Mouse (Mus musculus) gastrocnemius, adult 8-10 months (tissue): ENCODE measurements around the gene Tefm. TPM values are rescaled to one million over a fixed set of nuclear protein-coding genes. Genes with fewer than 3 reads are reported as not detected.
A peak's percentile ranks its signal among the peaks of the same experiment; 100 is the strongest.
"Not testable (repeated sequence)": the region's sequence is repeated elsewhere in the genome, so short reads cannot be mapped to it uniquely, and the experiment has no call there.

Source experiments
- DNase-seq, 2 experiments: peaks; one replicate each; pipeline ENCODE4 v3.0.0; 2022; ENCODE audit warnings: low spot score in 2 of 2
- total RNA-seq, 4 experiments: library from RNA; stranded (reverse); gene quantifications; 2 replicates each; pipeline ENCODE4 v1.2.4; 2022

Tefm gene
- total RNA-seq: 10 to 100 TPM; 19.0 to 22.1 (median 20.5) TPM

- peak; percentile 63 to 65 for DNase-seq
Measured at GRCm38 (mm10) chr11:80141825-80142521, at the start of gene Tefm. TSS of gene Tefm (minus strand) at chr11:80142175.

- no peak for DNase-seq
Measured at GRCm38 (mm10) chr11:80190280-80190679, 48.3 kb upstream of the Tefm start.

DNA sequence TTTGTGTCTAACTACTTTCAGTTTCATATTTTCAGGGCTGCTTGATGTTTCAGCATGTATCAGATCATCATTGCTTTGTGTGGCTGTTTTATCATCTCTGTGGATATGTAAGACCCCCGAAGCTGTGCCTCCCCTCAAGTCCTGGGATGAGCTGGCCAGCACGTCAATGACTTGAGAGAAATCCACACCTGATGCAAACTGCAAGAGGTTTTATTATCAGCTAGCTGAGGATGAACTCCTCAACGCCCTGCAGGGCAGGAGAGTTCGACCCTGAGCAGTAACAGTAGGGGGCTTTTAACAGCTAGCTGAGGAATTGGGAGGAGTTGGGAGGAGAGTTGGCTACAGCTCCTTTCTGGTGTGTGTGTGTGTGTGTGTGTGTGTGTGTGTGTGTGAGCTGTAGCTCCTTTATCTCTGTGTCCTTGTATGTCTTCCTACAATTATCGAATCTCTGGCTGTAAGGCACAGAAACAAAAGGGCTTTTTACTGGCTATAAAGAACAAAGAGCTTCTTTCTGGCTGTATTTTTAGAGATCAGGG, 43.5 kb upstream of the Tefm start:
- not testable (repeated sequence) for DNase-seq

DNA sequence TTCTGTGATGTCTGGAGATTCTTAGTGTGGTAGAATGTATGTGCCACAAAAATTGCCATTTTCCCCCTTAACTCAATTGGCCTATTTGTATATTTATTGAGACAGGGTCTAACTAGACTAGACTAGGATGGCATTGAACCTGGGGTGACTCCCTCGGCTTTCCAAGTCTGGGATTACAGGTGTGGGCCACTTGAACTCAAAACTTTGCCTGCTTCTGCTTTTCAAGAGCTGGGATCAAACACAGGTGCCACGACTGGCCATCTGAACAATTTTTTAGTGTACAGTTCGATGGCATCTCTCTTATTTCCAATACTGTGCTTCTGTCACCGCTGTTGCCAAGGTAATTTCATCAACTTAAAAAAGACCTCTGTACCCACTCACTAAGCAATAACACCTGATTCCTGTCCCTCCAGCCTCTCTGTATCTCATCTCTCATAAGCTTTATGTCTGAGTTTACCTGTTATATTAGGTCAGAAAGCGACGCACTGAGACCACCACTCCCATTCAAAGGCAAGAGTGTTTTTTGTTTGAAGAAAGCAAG, 42.6 kb upstream of the Tefm start:
- DNase-seq: no peak

DNA sequence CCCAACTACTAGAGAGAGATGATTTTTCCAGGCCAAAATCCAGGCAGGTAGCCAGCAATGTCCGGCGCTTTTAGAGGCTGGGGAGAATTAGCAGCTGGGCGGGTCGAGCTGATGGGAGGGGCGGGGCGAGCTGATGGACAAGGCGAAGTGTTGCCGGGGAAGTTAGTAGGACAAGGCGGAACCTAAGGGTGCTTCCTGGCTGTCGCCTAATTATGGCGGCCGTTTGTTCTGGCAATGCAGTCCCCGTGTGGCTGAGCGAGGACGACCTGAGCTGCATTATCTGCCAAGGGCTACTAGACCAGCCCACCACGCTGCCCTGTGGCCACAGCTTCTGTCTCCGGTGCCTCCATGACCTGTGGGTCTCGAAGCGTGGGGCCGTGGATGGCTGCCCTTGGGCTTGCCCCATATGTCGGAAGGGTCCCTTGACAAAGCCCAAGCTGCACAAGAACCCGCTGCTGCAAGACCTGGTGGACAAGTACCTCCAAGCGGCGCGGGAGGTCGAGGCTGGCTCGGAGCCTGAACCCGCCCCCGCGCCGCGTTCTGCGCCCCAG, 41.8 kb upstream of the Tefm start, which contains the start of gene Rnf135:
TSS of gene Rnf135 (plus strand) at position 147 of the 551 bp plus-strand sequence.
- peak; percentile 90 to 91 for DNase-seq

- DNase-seq: not testable (repeated sequence)
Measured at GRCm38 (mm10) chr11:80183054-80183704, 41.2 kb upstream of the Tefm start.

GRCm38 (mm10) chr11:80181021-80181749, 39.2 kb upstream of the Tefm start:
- DNase-seq: no peak

DNA sequence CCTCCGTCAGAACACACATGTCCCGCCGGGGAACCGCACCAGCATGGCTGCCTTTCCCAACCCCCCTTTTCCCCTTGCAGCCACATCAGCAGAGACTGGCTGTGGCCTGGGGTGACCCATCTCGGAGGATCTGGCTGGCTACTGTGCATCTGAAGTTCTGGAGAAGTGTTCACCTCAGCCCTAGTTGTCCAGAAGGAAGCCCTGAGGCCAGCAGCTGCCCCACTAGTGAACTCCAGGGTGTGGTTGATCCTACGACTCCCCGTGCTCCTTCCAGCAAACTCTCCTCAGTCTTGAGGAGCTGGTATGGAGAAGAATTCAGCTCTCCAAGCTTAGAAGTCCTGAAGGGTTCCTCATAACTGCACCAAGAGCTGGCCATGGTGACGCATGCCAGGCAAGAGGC, 36.3 kb upstream of the Tefm start:
- DNase-seq: no peak

GRCm38 (mm10) chr11:80176911-80177895, 35.2 kb upstream of the Tefm start:
- DNase-seq: no peak

DNA sequence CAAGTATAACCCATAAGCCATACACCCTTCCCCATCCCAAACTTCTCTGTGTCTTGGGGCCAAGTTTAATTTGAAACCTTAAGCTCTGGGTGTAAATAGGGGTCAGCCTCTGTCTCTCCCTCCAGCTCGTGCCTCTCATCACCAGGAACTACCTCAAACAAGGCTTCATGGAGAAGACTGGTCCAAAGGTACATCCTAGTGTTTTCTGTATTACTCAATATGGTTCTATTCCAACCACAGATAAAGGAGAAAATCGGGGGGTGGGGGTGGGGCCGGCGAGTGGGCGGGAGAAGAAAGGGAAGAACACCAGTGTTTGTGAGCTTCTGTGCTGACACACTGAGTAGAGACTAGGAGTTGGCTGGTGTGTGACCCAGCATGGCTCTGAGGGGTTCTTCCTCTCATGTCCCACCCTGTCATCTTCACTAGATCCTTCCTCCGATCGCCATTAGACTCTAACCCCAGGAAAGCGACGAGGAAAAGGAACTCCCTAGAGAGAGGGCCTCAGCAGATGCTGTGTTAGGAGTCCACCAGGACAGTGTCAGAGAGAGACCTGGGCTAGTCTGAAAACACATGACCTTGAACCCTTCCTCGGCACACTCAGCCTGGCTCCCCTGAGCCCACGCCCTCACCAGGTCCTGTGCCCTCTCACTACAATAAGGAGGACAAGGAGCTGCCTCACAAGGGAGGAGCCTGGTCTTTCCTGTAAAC, 32.1 kb upstream of the Tefm start:
- no peak for DNase-seq

DNA sequence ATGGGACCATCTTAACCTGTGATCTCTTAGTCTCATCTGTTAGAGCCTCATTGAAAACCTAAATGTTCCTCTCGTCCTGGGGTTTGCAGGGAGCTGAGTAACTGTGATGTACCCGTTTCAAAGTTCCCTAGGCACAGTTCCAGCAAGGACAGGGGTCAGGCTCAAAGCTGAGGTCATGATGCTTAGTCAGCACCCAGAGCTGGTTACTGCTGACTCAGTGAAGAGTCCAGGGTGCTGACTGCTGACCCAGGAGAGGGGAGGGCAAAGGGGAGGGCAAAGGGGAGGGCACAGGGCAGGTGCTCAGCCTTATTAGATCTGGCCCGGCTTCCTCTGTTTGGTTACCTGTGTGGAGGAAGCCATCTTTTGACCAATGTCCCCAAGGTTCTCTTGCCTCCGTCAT, 29.9 kb upstream of the Tefm start:
- no peak for DNase-seq

GRCm38 (mm10) chr11:80170351-80170750, 28.4 kb upstream of the Tefm start:
- no peak for DNase-seq

- DNase-seq: no peak
Measured at GRCm38 (mm10) chr11:80169629-80170028, 27.7 kb upstream of the Tefm start.

- DNase-seq: no peak
Measured at GRCm38 (mm10) chr11:80168611-80169249, 26.8 kb upstream of the Tefm start.

DNA sequence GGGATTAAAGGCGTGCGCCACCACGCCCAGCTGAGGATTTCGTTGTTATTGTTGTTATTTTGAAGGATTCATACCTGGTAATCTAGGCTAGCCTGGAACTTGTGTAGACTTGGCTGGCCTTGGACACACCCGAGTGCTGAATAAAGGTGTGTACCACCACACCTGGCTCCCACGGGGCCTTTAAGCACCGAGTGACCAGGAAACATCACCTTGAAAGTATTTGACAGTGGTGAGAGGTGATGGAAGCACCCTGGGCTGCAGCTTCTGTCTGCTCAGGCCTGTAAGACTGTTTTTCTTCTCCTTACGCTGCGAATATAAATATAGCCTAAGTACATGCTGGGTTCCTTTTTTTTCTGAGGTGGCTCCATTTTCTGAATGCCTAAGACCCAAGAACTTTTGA, 26.1 kb upstream of the Tefm start:
- no peak for DNase-seq

DNA sequence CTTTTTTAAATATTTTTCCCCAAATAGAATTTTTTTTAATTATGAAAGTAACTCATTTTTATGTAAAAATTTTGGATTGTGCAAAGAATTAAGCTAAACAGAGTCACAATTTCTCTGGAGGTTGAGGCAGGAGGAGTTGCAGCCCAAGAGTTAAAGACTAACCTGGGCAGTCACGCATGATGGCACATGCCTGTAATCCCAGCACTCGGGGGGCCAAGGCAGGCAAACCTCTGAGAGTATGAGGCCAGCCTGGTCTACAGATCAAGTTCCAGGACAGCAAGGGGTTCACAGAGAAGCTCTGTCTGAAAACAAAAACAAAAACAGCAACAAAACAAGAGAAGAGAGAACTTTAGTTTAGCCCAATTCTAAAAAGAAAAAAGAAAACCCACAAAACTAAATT, 22.2 kb upstream of the Tefm start:
- no peak for DNase-seq

DNA sequence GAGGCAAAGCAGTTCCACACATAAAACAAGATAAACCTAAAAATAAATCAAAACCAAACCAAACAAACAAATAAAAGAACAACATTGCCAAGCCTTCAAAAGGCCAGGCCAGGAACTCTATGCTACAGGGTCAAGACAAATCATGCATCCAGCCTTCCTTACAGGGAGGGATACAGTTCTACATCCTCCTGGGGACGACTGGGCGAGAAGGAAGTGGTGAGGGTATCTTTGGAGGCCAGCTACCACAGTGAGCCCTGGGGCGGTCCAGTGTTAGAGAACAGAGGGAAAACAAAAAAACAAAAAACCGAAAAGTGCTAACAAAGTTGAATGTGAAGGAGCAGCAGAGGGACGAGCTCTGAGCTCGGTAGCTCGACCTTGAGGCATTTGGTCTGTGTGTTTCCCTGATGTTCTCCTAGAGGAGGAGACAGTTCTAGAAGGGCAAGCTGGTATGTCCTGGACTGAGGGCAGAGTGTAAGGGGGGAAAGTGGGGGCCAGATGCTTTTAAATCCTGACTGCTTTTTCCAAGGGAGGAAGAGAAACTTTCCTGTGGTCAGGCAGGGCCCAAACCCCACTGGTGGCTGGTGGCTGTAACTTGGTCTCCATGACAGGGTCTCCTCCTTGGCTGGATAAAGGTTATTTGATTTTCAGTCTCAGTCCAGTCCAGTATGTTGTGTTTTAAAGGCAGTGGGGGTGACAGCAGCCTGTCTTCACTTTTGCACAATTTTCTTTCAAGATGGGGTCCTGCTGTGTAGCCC, 21.6 kb upstream of the Tefm start:
- no peak for DNase-seq

GRCm38 (mm10) chr11:80161041-80161440, 19.1 kb upstream of the Tefm start:
- no peak for DNase-seq
